Mouse (Mus musculus) common myeloid progenitor, adult 5-6 weeks (primary cell): ENCODE data around the gene Gm21680. TPM values are rescaled to one million over a fixed set of nuclear protein-coding genes. Genes with fewer than 3 reads are reported as not detected.
"Not testable (repeated sequence)": the region's sequence is repeated elsewhere in the genome, so short reads cannot be mapped to it uniquely, and the experiment has no call there.

Source experiments
- ATAC-seq: replicated peaks from 2 replicates; pipeline ENCODE4 v1.8.0; 2016; ENCODE audit warnings: low read depth, mild to moderate bottlenecking, moderate TSS enrichment, inconsistent platforms; ENCODE audit not compliant: poor library complexity, severe bottlenecking
- total RNA-seq: library from RNA; stranded (forward); fragments of 200-1000, 187-1606 nt; gene quantifications from 2 replicates; pipeline ENCODE4 v1.2.3, GENCODE M21; 2017

Gm21680 gene
- total RNA-seq: not detected in 2 replicates

DNA sequence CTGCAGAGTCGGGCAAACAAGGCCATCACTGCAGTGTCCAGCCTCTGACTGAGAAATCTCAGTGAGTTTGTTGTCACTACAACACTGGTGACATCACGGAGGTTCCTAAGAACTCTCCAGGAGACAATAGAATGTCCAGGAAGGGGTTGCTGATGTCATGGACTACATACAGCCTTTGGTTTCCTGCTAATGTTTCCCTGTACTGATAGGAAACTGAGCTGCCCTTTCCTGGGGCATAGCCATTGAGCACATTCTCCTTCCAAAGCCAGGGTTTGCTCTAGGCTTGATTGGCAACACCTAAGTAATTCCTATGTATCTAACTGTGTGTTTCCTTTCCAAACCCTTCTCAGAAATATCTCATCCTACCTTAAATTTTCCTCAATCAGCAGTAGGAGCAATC lies at the start of gene Gm21680:
Gene Gm21680, minus strand, starts transcription at position 101 of the 400 bp plus-strand sequence.
- not testable (repeated sequence) for ATAC-seq

DNA sequence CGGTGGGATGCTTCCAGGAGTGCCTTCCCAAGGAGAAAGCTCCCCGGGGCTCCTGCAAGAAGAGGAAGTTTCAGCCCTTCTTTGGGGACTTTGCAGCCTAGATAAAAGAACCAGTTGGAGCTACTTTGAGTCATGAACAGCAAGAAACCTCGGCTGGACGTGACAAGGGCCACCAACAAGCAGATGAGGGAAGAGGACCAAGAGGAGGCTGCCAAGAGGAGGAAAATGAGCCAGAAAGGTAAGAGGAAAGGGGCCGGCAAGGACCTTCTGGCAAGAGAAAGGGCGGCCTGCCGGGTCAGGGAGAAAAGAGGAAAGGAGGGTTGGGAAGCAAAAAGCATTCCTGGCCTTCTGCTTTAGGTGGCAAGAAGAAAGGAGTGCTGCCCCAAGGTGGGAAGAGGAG lies 35.2 kb upstream of the Gm21680 start:
- ATAC-seq: not testable (repeated sequence)

DNA sequence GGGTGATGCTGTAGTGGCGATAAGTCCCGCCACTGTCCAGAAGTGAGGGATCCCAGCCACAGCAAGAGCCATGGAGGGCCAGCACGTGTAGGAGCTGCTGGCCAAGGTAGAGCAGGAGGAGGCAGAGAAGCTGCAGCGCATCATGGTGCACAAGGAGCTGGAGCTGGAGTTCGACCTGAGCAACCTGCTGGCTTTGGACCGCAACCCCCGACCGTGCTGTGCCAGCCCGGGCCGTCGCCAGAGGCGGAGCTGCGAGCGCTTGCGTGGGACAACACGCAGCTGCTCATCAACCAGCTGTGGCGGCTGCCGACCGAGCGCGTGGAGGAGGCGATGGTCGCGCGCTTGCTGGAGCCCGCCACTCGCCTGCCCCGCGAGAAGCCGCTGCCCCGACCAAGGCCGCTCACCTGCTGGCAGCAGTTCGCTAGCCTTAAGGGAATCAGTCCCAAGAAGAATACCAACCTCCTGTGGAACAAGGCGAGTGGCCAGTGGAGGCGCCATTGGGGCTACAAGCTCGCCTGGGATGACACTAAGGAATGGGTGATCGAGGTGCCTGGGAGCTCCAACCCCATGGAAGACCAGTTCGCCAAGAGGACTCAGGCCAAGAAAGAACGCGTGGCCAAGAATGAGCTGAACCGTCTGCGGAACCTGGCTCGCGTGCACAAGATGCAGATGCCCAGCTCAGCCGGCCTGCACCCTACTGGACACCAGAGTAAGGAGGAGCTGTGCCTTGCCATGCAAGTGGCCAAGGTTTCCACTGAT lies 34.7 kb upstream of the Gm21680 start:
- peak; percentile 60 for ATAC-seq

DNA sequence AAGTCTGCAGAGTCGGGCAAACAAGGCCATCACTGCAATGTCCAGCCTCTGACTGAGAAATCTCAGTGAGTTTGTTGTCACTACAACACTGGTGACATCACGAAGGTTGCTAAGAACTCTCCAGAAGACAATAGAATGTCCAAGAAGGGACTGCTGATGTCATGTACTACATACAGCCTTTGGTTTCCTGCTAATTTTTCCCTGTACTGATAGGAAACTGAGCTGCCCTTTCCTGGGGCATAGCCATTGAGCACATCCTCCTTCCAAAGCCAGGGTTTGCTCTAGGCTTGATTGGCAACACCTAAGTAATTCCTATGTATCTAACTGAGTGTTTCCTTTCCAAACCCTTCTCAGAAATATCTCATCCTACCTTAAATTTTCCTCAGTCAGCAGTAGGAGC lies 32.2 kb upstream of the Gm21680 start, which contains the start of gene Gm1979:
Gene Gm1979, minus strand, starts transcription at position 101 of the 400 bp plus-strand sequence.
- ATAC-seq: not testable (repeated sequence)

DNA sequence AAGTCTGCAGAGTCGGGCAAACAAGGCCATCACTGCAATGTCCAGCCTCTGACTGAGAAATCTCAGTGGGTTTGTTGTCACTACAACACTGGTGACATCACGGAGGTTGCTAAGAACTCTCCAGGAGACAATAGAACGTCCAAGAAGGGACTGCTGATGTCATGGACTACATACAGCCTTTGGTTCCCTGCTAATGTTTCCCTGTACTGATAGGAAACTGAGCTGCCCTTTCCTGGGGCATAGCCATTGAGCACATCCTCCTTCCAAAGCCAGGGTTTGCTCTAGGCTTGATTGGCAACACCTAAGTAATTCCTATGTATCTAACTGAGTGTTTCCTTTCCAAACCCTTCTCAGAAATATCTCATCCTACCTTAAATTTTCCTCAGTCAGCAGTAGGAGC lies 16.1 kb upstream of the Gm21680 start, which contains the start of gene Gm21698:
Gene Gm21698, minus strand, starts transcription at position 101 of the 400 bp plus-strand sequence.
- ATAC-seq: not testable (repeated sequence)

DNA sequence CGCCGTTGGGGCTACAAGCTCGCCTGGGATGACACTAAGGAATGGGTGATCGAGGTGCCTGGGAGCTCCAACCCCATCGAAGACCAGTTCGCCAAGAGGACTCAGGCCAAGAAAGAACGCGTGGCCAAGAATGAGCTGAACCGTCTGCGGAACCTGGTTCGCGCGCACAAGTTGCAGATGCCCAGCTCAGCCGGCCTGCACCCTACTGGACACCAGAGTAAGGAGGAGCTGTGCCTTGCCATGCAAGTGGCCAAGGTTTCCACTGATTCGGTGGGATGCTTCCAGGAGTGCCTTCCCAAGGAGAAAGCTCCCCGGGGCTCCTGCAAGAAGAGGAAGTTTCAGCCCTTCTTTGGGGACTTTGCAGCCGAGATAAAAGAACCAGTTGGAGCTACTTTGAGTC lies 15.4 kb downstream of the Gm21680 start:
- not testable (repeated sequence) for ATAC-seq

DNA sequence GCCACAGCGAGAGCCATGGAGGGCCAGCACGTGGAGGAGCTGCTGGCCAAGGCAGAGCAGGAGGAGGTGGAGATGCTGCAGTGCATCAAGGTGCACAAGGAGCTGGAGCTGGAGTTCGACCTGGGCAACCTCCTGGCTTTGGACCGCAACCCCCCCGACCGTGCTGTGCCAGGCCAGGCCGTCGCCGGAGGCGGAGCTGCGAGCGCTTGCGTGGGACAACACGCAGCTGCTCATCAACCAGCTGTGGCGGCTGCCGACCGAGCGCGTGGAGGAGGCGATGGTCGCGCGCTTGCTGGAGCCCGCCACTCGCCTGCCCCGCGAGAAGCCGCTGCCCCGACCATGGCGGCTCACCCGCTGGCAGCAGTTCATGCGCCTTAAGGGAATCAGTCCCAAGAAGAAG lies 15.9 kb downstream of the Gm21680 start:
- not testable (repeated sequence) for ATAC-seq

DNA sequence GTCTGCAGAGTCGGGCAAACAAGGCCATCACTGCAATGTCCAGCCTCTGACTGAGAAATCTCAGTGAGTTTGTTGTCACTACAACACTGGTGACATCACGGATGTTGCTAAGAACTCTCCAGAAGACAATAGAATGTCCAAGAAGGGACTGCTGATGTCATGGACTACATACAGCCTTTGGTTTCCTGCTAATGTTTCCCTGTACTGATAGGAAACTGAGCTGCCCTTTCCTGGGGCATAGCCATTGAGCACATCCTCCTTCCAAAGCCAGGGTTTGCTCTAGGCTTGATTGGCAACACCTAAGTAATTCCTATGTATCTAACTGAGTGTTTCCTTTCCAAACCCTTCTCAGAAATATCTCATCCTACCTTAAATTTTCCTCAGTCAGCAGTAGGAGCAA lies 18.1 kb downstream of the Gm21680 start, which contains the start of gene Gm21671:
Gene Gm21671, minus strand, starts transcription at position 101 of the 400 bp plus-strand sequence.
- not testable (repeated sequence) for ATAC-seq

DNA sequence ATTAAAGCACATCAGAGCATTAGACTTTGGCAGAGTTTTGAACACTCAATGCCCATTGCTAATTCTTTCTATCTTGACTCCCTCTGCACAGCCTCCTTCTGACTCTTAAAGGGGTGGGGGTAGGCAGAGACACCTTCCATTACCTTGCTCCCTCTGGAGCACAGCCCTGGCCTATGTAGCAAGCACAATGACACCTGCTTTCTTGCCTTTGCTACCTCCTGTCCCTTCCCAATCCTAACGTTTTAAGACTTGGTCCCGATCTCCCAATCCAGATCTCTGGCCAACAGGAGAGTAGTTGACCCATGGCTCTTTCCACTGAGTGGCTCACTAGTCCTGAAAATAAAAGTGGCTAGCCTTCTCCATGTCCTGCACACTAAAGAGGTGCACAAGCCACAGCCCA lies 27.1 kb downstream of the Gm21680 start:
- ATAC-seq: not testable (repeated sequence)

DNA sequence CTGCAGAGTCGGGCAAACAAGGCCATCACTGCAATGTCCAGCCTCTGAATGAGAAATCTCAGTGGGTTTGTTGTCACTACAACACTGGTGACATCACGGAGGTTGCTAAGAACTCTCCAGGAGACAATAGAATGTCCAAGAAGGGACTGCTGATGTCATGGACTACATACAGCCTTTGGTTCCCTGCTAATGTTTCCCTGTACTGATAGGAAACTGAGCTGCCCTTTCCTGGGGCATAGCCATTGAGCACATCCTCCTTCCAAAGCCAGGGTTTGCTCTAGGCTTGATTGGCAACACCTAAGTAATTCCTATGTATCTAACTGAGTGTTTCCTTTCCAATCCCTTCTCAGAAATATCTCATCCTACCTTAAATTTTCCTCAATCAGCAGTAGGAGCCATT lies 30.2 kb downstream of the Gm21680 start, which contains the start of gene Gm21663:
Gene Gm21663, minus strand, starts transcription at position 101 of the 400 bp plus-strand sequence.
- ATAC-seq: not testable (repeated sequence)

Other genes with a start within 250 kb of the Gm21680 start
- 0.49 and 1.2 TPM in 2 replicates for gene Actr3b, start 212.7 kb downstream of the Gm21680 start, total RNA-seq
- not detected in 2 replicates for gene Gm21663, start 30.3 kb downstream of the Gm21680 start, total RNA-seq
- not detected in 2 replicates for gene Gm21671, start 18.2 kb downstream of the Gm21680 start, total RNA-seq
- gene Gm21698, start 16.0 kb upstream of the Gm21680 start, total RNA-seq: not detected in 2 replicates
- not detected in 2 replicates for gene Gm1979, start 32.1 kb upstream of the Gm21680 start, total RNA-seq
- not detected in 2 replicates for gene Gm5862, start 50.3 kb upstream of the Gm21680 start, total RNA-seq
- gene Speer4a, start 66.9 kb upstream of the Gm21680 start, total RNA-seq: not detected in 2 replicates
- gene Gm7347, start 85.9 kb upstream of the Gm21680 start, total RNA-seq: not detected in 2 replicates
- gene Gm10471, start 116.6 kb upstream of the Gm21680 start, total RNA-seq: not detected in 2 replicates
- not detected in 2 replicates for gene 5031410I06Rik, start 132.7 kb upstream of the Gm21680 start, total RNA-seq
- not detected in 2 replicates for gene Gm10220, start 148.8 kb upstream of the Gm21680 start, total RNA-seq